Mouse (Mus musculus) hindbrain, embryonic 14.5 days (tissue): ENCODE data around the gene Ppp2r1b. TPM values are rescaled to one million over a fixed set of nuclear protein-coding genes. Genes with fewer than 3 reads are reported as not detected.

Experiments used
- polyA plus RNA-seq: library from polyadenylated mRNA; unstranded; fragments of >200 nt; fragmentation: Nextera tagmentation; extraction: Ambion mirVana; gene quantifications from 2 replicates; pipeline ENCODE4 v1.2.1, GENCODE M21; 2014

Ppp2r1b gene
- polyA plus RNA-seq, 1 experiment from 2014 or later = 49.0 TPM

Other genes with a start within 250 kb of the Ppp2r1b start
- gene Sdhd, start 241.5 kb upstream of the Ppp2r1b start, polyA plus RNA-seq = 279 and 295 TPM in 2 replicates
- 399 and 451 TPM in 2 replicates for gene Timm8b, start 241.4 kb upstream of the Ppp2r1b start, polyA plus RNA-seq
- 5.6 and 7.3 TPM in 2 replicates for gene Pih1d2, start 228.0 kb upstream of the Ppp2r1b start, polyA plus RNA-seq
- 18.4 and 23.0 TPM in 2 replicates for gene Nkapd1, start 227.8 kb upstream of the Ppp2r1b start, polyA plus RNA-seq
- 65.1 and 72.0 TPM in 2 replicates for gene Dlat, start 185.5 kb upstream of the Ppp2r1b start, polyA plus RNA-seq
- 35.3 and 37.2 TPM in 2 replicates for gene Dixdc1, start 105.8 kb upstream of the Ppp2r1b start, polyA plus RNA-seq
- 1.7 and 2.1 TPM in 2 replicates for gene 2310030G06Rik, start 98.8 kb upstream of the Ppp2r1b start, polyA plus RNA-seq
- 11.9 and 14.9 TPM in 2 replicates for gene Cryab, start 94.0 kb upstream of the Ppp2r1b start, polyA plus RNA-seq
- gene Hspb2, start 92.9 kb upstream of the Ppp2r1b start, polyA plus RNA-seq = 0.83 and 1.8 TPM in 2 replicates
- 10.1 and 10.7 TPM in 2 replicates for gene Fdxacb1, start 77.1 kb upstream of the Ppp2r1b start, polyA plus RNA-seq
- gene Alg9, start 70.3 kb upstream of the Ppp2r1b start, polyA plus RNA-seq = 63.4 and 67.9 TPM in 2 replicates
- 55.0 and 62.7 TPM in 2 replicates for gene 1110032A03Rik, start 69.8 kb upstream of the Ppp2r1b start, polyA plus RNA-seq
- gene Sik2, start 163.8 kb downstream of the Ppp2r1b start, polyA plus RNA-seq = 16.1 and 17.4 TPM in 2 replicates
- gene Btg4, start 215.6 kb downstream of the Ppp2r1b start, polyA plus RNA-seq = not detected in 2 replicates
- gene Layn, start 231.8 kb downstream of the Ppp2r1b start, polyA plus RNA-seq = 2.1 TPM in 2 replicates